Mouse (Mus musculus): ENCODE data around the gene Smg6.

Gene Smg6

GRCm38 (mm10) chr11:74929111-74929510 lies 3.5 kb downstream of the Smg6 start:
- no peak for DNase-seq (ENCODE audit: low read depth)

DNA sequence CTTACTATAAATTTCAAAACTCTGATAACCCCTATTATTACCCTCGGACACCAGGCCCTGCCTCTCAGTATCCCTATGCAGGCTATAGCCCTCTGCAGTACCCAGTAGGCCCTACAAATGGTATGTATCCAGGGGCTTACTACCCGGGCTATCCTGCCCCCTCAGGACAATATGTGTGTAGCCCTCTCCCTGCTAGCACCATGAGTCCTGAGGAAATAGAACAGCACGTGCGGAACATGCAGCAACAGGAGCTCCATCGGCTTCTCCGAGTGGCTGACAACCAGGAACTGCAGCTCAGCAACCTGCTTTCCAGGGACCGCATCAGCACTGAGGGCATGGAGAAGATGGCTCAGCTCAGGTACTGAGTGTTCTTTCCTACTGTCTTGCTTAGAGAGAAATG lies 4.8 kb downstream of the Smg6 start:
- no peak for DNase-seq (ENCODE audit: low read depth)

GRCm38 (mm10) chr11:74946348-74946747 lies 20.7 kb downstream of the Smg6 start:
- DNase-seq (ENCODE audit: low read depth) = peak; percentile 78

DNA sequence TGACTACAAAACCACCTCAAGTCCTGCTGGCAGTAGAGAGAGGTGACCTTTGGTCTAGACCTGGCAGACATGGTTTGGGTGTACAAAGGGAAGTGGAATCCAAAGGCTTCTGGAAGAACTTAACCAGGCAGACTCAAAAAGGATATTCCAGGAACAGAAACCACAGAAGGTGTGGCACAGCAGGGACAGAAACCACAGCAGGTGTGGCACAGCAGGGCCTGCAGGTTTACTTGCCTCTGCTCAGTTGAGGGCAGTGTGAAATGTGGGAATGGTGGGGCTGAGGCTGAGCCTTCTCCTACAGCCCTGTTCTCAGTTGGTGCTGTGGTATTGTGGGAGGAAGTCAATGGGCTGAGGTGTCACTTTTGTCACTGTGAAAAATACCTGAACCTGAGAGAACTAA lies 29.3 kb downstream of the Smg6 start:
- DNase-seq (ENCODE audit: low read depth) = peak; percentile 54

GRCm38 (mm10) chr11:74956006-74956405 lies 30.4 kb downstream of the Smg6 start:
- DNase-seq (ENCODE audit: low read depth) = no peak

DNA sequence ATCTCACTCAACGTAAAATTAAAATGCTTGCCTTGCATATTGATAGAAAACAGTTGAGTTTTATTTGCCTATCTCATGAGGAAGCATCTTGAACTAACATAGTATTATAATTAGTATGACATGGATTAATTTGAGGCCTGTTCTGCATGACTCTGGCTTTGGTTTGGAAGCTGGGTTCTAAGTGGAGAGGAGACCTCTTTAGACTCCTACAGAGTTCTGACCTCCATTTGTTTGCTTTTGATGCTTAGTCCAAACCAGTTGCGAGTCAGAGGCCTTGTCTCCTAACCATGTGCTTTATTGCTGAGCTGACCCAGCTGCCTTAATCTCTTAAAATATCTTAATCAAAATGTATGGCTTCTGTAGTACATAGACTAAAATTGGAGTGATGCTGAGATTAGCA lies 32.0 kb downstream of the Smg6 start:
- DNase-seq (ENCODE audit: low read depth) = no peak

DNA sequence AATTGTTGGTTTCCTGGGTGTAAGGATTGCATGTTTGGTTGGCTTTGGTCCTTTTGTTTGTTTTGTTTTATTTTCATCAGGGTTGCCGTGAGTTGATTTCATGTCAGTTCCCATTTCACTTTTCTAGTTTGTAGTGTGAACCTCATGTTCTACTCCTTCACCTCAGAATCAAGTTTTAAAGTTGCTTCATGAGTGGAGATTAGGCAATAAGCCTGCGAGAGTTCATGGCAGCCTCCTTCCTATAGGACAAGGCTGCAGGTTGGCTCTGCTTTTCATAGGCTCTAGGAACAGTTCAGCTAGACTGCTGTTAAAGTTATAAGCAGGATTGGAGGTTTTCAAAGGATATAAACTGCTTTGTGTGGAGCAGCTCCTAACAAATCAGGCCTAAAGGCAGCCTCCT lies 33.9 kb downstream of the Smg6 start:
- DNase-seq (ENCODE audit: low read depth) = no peak

DNA sequence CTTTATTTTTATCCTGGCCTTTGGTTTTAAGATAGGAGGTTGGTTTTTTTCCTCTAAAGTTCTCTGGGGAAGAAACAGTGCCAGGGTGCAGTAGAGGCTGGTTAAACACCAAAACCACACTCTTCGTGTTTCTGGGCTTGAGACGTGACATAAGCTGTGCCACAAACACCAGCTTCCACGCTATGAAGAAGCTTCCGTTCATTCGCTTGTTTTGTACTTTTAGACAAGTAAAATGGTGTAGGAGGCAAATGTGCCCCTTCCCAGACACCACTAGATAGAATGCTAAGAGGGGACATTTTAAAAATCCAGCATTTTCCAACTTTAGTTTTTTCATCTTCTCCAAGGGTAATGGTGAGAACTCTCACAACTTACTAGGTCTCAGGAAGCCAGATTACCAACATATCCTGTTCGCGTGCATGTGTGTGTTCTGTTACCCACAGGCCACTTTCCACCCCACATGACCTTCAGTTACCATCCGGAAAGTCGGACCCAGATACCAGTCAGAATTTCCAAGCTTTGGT lies 34.5 kb downstream of the Smg6 start:
- peak; percentile 81 for DNase-seq (ENCODE audit: low read depth)

DNA sequence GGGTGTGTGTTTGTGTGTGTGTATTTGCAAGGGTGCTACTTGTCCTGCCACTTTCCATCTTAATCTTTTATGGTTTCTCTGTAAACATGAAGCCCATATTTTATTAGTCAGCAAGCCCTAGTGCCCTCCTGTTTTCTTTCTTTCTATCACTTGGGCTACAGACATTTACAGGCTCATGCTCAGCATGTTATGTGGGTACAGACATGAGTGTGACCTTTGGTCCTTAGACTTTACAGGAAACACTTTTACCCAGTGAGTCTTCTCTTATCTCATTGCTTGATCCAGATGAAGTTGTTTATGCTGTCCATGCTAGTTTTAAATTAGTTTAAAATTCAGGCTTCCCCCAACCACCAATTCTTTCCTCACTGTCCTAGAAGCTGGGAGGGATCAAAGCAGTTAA lies 36.3 kb downstream of the Smg6 start:
- no peak for DNase-seq (ENCODE audit: low read depth)

DNA sequence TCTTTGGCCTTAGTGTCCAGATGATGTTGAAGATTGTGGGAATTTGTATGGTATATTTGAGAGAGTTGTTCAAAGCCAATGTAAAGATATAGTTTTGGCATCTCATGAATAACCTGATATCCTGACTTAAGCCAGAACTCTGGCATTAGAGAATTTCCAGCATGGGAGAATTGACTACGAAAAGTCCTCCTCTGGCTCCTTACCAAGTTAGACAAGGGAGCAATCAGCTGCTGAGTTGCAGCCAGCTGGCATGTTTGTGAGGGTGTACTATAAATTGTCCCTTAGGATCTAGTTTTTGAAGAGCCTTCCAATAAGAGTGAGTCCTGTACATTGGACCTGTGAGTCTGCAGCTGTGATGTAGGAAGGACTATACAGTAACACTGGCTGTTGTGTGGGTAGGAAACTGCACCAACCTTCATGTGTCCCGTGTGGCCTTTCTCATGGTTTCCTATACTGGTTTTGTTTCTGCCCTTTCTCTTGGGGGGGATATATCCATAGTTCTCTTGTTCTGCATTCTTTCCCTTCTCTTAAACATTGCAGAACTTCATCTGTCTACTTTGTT lies 37.3 kb downstream of the Smg6 start:
- DNase-seq (ENCODE audit: low read depth) = no peak

- DNase-seq (ENCODE audit: low read depth) = no peak
These were observed 39.9 kb downstream of the Smg6 start for GRCm38 (mm10) chr11:74965516-74965915.

- peak; percentile 68 for DNase-seq (ENCODE audit: low read depth)
These were observed 47.9 kb downstream of the Smg6 start for GRCm38 (mm10) chr11:74973290-74974157.

DNA sequence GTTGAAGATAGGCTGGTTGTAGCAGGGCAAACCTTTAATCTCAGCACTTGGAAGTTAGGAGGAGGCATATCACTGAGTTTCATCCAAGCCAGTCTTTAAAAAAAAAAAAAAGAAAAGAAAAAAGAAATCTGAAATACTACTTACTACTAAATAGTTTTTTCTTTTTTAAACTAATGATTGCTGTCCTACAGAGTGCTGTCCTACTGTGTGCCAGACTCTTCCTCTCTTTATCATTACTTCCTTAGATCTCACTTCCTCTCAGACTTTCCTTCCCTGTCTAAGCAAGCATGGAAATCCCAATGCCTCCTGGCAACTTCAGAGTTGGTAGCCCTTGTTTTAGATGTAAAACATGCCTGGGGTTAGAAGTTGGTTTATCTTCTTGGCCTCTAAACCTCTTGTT lies 49.0 kb downstream of the Smg6 start:
- no peak for DNase-seq (ENCODE audit: low read depth)

- DNase-seq (ENCODE audit: low read depth) = no peak
These were observed 51.4 kb downstream of the Smg6 start for GRCm38 (mm10) chr11:74976835-74977687.

DNA sequence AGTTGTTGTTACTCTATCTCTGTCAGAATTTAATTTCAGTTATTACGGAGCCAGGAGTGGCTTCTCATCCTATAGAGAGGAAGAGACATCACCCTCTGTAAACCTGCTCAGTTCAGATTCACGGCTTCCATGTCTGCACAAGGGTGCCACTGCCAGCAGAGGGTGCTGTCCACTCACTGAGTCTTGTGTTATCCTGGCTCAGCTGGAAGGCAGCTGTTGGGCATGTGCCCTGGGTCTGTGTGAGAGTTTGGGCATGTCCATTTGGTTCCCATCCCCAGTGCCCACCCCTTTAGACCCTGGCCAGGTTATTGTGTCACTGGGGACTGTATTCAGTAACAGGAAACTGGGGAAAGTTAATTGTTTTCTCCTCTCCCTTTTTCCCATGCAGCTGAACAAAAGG lies 55.8 kb downstream of the Smg6 start:
- peak; percentile 85 for DNase-seq (ENCODE audit: low read depth)

DNA sequence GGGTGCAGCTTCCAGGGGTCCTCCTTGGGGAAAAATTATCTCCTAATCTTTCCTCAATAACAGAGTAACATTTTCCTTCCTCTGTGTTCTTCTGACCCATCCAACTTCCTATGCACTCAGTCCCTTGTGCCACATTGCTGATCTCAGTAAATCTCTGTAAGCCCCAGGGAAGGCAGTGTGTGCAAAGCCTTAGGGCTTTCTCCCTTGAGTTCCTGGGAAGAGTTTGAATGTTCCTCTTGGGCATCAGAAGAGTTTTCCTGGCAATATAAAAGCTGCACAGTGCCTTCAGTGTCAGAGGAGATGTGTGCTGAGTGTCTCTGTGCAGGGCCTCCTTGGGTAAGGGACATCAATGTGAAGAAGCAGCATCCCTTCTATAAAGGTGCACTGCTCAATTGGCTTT lies 56.6 kb downstream of the Smg6 start:
- DNase-seq (ENCODE audit: low read depth) = no peak

DNA sequence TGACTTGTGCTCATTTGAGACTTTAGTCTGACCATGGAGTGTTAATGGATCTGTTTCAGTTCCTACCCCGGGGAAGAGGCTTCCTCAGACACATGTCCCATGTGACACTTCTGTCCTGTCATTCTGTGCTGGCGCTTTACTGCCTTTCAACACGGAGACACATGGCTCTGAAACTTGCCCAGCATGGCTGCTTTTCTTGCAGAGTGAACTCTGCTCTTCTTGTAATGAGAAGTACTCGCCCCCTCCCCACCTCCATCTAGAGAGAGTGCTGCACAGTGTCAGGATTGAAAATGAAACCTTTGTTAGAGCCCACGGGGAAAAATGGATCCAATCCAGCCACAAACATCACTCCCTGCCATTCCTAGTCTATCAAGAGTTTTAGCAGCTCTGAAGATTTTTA lies 62.5 kb downstream of the Smg6 start:
- DNase-seq (ENCODE audit: low read depth) = no peak

GRCm38 (mm10) chr11:74989047-74989446 lies 63.4 kb downstream of the Smg6 start:
- DNase-seq (ENCODE audit: low read depth) = no peak

DNA sequence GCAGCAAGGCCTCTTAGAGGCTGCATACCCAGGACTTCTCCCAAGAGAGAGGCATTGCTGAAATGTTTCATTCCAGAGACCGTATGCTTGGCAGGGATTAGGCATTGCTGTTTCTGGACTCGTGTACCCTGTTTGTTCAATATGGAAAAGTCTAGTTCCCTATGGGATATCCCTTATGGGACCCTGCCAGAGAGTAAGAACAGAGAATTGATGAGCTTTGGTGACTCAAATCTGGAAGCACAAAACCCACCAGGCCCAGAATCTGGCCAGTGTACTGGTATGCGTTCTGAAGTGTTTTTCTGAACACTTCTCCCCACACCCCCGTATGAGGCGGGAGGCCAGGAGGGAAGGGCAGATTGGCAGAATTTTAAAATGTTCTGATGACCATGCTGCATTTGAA lies 64.9 kb downstream of the Smg6 start:
- DNase-seq (ENCODE audit: low read depth) = no peak

DNA sequence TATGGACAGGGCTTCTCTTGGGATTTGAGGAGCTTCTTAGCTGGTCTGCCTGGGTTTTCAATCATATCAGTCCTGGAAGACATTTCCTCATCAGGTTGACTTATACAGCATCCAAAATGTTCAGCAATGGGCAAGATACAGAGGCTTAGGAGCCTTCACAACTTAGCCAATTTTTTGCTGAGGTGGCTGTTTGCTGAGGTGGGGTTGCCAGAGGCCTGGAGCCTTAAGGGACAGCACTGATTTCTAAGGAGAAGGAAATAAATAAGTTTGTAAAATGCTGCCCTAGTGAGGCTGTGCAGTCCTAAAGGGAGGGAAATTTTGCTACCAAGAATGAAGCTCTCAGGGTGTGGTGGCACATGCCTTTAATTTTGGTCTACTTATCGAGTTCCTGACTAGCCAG lies 65.7 kb downstream of the Smg6 start:
- no peak for DNase-seq (ENCODE audit: low read depth)

- DNase-seq (ENCODE audit: low read depth) = no peak
These were observed 66.9 kb downstream of the Smg6 start for GRCm38 (mm10) chr11:74992427-74992987.

- no peak for DNase-seq (ENCODE audit: low read depth)
These were observed 68.5 kb downstream of the Smg6 start for GRCm38 (mm10) chr11:74994141-74994540.
